Mouse (Mus musculus): Measurements from ENCODE around the gene Pdcl.

DNA sequence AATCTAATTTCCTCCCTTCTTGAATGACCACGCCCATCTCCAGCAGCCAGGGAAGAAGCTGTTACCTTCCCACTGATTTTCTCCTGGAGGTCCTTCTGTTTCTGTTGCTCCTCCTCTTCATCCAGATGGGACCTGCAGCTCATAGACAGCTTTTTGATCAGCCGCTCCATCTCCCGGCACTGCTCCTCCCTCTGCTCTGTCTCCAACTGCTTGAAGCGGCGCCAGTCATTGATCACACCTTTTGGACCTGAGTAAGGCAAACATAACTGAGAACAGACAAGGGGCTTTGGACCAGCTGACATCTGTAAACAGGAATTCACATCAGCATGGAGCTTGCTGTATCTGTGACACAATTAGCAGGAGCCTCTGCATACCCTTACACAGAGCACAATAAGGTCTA is 3.6 kb downstream of the Pdcl start:
- no peak for TF ChIP-seq CTCF (IDR thresholded peaks at IDR 0.05; ENCODE audit: low read depth, low read length)
- no peak for TF ChIP-seq POLR2A (IDR thresholded peaks at IDR 0.05; ENCODE audit: extremely low read depth, insufficient read depth, low read length)

All from liver, adult 2 months (tissue).